Mouse (Mus musculus) ES-CJ7 (cell line): ENCODE results near the gene Lrrd1.
"Not testable (repeated sequence)": the region's sequence is repeated elsewhere in the genome, so short reads cannot be mapped to it uniquely, and the experiment has no call there.

Experiments used
- DNase-seq: peaks from one replicate; pipeline ENCODE4 v3.0.0; 2011; ENCODE audit warnings: low read depth, low spot score

The Lrrd1 gene

DNA sequence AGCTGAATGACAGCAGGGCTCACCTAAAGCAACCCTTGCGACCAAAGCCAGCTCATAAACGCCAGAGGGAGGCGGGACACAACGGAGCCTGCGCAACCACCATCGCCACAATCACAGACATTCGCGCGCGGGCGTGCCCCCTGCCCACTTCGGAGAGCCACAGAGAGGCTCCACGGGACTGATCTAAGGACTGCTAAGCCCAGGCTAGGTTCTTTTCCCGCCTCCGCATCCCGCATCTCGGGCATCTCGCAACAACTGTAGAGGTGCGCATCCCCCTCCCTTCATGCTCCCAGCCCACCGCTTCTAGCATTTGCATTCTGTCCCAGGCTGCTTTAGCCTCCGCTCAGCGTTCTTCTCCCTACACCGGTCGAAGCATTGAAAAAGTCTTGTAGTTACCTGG lies at the start of gene Lrrd1:
Gene Lrrd1 (plus strand): TSS at position 148 of the 400 bp plus-strand sequence.
- peak; percentile 27 for DNase-seq

DNA sequence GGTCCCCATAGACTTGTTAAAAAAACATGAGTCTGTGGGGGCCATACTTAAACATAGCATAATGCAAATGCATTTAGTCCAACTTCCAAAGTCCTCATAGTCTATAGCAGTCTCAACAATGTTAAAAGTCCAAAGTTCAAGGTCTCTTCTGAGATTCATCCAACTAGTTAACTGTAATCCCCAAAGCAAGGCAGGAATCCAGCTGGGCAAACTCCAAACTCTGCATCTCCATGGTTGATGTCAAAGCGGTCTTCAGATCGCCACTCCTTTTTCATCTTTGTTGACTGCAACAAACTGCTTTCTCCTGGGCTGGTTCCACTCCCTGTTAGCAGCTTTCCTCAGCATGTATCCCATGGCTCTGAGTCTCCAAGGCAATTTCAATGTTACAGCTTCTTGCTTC lies 47.9 kb upstream of the Lrrd1 start:
- DNase-seq: not testable (repeated sequence)

DNA sequence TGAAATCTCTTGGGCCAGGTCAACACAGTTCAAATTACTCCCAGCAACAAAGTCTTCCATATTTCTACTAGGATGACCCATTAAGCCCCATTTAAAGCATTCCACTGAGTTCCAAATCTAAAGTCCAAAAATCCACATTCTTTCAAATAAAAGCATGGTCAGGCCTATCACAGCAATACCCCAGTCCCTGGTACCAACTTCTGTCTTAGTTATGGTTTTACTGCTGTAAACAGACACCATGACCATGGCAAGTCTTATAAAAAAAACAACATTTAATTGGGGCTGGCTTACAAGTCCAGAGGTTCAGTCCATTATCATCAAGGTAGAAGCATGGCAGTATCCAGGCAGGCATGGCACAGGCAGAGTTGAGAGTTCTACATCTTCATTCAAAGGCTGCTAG lies 46.3 kb upstream of the Lrrd1 start:
- not testable (repeated sequence) for DNase-seq

DNA sequence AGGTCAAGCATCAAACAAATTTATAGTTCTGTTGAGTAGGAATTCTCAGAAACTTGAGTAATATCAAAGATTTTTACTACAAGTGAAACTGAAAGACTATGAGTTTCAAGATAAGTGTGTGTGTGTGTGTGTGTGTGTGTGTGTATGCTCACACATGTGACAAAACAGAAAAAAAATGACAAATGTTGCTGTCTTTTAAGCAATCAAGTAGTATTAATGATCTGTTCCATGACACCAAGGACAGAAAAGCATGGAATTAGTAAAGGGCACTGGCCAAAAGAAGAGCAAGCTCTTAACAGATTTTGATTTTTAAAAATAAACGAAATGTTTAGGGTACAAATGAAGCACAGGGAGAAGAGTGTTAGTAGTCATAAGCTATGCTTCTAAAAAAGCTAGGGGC lies 44.9 kb upstream of the Lrrd1 start:
- no peak for DNase-seq

DNA sequence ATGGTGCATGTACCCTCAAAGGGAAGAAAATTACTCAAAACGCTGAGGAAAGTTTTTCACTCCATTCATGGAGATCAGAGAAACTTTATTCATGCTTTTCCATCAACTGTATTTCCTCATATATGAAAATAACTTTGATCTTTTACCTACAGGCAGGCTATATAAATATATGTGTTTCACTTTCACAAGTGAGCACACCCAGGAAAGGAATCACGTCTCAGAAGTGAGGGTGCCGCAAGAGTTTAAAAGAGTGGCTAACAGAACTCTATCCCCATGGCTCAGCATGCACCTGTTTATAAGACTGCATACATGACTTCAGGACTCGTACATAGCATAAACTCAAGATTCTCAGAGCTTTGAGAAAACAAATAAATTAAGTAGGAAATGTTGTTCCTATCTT lies 44.1 kb upstream of the Lrrd1 start:
- no peak for DNase-seq

DNA sequence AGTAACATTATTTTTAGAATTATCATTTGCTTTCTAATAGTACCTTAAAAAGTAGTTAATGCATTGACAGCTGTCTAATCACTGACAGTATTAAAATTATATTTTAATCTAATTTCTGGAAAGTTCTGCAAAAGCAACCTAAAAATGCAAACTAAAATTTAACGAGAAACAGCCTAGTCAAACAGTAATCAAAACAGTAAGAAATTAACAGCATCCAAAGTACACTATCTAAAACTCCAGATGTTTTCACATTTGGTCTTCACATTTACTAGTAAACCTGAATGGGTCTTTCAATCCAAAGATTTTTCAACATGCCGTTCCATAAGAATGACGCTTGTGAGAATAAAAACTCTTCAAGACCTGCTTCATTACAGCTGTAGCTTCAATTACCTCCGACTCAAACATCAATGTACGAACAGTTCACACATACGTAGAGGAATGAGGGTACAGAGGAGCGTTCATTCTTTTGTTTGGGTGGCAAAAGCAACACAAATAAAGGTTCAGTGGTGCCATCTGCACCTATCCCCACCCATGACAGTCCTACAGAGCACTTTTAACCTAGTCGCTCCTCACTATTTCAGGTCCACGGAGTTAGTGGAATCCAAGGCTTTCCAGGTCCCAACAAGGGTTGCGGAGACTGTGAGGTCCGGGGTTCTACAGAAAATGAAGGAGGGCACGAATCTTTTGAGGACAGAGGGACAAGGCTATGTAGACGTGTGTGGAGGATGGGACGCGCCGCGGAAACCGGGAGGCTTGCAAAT lies 43.1 kb upstream of the Lrrd1 start:
- no peak for DNase-seq

DNA sequence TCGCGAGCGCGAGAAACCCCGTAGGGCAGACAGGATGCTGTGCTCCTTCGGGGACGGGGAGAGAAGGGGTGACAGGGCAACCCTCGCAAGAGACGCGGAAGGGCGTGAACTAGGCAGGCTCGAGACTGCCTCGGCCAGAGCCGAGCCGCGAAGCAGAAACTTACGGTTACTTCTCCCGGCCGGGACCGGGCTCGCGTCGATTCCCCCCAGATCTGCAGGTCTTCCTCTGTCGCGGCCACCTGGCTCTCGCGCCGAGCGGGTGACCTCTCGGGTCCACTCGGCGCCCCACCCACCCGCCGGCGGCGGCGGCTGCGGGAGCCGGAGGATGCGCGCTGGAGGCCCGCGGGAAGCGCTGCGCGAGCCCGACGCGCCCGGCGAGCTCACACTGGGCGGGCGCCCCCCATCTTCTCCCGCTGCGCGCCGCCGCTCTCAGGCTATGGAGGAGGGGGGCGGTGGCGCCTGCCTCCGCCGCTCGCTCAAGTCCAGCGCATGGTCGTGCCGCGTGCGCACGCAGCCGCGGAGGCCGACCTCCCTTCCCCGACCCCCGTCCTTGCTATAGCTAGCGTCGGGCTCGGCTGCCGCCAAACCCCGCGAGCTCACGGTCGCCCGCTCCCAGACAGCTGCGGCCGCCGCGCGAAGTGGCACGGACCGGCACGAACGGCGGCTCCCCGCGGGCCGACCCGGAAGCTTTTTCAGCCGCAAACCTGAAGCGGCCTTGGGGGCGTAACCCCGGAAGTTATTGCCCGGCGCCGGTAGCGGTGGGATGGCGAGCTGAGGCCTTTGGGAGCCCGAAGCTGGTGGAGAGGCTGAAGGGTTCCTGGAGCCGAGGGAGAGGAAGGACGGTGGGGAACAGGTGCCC lies 42.3 kb upstream of the Lrrd1 start, which contains the start of the genes Ankib1 and Krit1:
Gene Ankib1 (minus strand): TSS at position 493 of the 859 bp plus-strand sequence.
Gene Krit1 (plus strand): TSS at position 752 of the 859 bp plus-strand sequence.
- peak; percentile 77 for DNase-seq

DNA sequence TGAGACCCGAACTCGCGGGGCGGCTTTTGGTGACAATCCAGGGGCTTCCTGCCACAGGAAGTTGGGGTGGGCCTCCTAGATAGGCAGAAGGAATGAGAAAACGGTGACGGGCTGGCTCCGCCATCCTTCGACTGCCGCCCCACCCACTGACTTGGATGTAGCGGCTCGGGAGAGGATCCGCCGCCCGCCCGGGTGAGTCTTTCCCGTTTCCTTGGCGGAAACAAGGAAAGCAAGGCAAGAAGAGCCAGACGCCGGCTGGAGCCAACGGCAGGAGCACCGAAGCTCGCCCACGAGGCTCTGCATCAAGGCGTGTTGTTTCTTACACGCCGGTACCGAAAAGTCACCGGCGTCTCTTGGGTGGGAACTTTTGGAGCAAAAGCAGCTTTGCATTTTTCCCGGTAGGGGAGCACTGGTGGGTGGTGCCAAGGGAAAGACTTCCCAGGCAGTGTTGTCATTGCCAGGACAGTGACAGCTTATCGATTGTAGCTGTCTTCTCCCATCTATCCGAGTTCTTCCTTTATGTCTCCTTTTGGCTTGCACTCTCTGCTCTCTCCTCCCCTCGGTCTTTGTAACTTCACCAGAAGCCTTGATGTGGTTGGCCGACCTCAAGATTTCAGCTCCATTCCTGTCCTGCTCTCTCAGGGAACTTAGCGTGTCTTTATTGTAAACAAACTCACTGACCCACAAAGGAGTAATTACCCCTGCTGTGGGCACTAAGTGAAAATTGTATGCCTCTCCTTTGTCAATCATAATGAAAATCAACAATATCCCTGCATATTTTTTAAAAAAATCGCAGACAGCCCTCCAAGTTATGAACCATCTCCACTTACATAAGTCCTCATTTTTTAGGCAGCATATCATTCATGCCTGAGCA lies 41.4 kb upstream of the Lrrd1 start:
- DNase-seq: peak; percentile 57

DNA sequence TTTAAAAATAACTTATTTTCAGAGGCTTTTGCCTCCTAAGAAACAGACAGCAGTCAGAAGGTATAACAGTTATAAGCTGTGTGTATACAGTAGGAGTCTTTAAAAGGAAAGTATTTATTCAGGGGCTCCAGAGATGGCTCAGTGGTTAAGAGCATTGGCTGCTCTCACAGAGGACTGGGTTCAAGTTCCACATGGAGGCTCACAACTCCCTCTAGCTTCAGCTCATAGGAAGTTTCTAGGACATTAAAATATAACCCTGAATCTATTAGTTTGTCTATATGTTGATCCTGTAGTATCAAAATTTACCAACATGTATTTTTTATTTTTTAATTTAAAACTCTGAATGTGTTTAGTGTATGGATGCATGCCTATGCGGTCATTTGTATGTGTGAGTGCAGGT lies 36.5 kb upstream of the Lrrd1 start:
- DNase-seq: no peak

DNA sequence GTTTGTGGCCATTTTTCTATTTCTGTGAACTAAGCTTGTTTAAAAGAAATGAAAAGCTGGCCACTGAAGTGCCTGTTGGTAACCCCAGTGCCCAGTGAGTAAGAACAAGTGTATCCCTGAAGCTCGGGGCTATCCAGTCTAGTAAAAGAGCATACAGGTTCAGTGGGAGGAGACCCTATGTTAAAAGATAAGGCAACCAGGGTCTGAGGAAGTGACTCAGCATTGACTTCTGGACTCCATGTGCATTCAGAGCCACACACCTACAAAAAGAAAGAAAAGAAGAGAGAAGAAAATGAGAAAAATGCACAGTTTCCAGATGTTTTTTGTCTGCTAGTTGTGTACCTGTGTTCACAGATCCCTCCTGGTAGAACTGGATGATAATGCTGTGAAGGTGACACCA lies 10.9 kb upstream of the Lrrd1 start:
- DNase-seq: no peak

DNA sequence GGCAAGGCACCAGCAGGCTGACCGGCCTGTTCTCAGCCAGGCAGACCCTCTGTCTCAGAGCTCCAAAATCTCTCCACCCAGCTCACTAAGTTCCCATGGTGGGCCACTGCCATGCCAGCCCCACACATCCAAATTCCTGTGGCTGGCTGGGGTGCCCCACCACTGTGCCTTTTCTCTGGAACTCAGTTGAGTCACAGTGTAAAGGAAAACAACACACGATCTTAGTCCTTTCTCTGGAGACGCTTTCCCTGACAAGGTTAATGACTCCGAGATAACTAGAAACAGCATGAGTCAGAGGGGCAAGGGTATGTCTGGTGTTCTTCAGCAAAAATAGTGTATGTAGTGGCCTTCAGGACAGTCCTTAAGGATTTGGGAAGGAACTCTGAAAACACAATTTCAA lies 25.2 kb downstream of the Lrrd1 start:
- DNase-seq: no peak

DNA sequence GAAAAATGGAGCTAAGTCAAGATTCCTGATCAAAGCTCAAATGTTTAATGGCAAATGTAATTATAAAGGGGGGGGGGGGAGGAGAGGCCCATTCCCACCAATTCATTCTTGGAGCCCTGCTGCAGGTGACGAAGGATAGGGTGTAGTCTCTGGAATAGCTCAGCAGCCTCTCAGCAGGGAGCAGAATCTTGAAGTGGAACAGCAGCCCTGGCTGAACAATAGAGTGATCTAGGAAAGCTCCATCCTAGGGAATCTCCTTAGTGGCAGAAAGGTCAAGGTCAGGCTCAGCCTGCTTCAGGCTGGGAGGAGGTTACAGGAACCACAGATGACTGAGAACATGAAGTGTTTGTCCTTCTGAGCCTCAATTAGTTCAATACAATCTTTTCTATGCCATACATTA lies 27.4 kb downstream of the Lrrd1 start:
- peak; percentile 99 for DNase-seq

DNA sequence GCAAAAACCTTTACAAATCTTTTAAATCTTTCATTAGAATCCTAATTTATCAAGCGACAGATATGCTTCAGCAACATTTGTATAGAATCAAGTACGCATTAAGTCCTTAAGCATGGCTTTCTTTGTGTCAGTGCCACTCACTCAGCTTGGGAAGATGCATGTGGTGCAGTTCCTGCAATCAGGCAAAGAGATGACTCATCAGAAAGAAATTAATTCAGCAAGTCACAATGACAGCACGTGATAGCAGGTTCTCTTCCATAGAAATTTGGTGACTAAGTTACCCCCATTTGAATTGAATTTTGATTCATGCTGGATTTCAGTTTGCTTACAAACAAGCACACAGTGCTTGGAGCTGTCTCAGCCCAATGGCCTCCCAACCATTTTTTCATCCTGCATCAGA lies 28.5 kb downstream of the Lrrd1 start:
- DNase-seq: no peak

DNA sequence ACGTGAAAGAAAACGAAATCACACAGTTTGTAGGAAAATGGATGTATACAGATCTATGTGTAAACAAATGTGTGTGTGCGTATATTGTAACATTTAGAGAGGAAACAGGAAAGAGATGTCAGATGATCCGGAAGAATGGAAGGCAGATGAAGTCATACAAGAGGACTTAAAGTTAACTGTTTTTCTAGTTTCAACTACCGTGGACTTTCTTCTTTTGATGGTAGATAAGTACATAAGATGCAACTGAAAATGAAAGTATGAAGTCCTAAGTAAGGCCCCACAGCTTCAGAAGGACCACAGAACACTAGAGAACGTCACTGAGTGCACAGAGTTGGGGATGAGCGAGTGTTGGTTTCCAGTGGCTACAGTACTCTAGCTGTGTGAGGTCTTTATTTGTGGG lies 41.9 kb downstream of the Lrrd1 start:
- not testable (repeated sequence) for DNase-seq

DNA sequence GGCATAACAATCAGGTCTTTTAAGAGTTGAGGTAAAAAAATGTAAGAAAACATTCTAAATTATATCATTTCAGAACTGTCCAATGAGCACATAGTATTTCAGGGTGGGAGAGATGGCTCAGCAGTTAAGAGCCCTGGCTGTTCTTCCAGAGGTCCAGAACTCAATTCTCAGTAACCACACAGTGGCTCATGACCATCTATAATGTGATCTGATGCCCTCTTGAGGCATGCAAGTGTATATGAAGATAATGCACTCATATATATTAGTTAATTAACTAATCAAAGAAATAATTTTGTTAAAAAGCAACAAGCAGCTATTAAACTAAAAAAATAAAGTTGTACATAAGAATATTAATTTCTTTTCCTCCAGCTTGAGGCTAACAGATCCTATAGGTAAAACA lies 44.2 kb downstream of the Lrrd1 start:
- DNase-seq: peak; percentile 34

DNA sequence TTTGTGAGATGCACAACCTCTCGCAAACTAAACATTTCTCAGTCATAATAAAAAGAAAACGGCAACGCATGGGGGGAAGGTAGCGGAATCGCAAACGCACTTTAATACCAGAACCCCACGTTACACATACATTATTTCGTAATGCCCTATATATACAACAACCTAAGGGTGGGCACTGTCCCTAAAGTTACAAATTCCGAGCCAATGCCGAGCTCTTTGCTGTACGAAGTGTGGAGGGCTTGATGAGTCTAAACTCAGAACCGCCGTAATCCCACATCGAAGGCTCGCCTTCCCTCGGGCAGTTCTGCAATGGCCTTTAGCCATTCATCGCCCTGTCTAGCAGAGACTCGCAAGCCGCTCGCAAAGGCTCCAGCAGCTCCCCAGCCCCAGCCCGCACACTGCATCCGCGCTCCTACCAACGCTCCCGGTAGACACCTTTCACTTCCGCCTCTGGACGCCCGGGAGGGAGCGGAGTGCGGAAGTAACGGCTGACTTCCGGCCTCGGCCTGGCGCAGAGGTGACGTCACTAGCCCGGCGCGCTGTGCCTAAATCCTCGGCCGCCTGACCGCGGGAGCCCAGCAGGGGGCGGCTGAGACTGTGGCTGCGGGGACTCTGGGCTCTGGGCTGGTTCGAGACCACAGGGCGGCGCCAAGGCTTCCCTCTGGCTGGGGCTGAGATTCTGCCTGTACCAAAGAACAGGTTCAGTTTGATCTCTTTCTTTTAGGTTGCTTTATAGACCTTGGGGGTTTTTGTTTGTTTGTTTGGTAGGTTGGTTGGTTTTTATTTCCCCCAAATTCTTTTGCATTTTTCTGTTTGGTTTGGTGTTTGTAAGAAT lies 48.7 kb downstream of the Lrrd1 start, which contains the start of gene Mterf1a:
Gene Mterf1a (minus strand): TSS at position 475 of the 835 bp plus-strand sequence.
- DNase-seq: not testable (repeated sequence)

DNA sequence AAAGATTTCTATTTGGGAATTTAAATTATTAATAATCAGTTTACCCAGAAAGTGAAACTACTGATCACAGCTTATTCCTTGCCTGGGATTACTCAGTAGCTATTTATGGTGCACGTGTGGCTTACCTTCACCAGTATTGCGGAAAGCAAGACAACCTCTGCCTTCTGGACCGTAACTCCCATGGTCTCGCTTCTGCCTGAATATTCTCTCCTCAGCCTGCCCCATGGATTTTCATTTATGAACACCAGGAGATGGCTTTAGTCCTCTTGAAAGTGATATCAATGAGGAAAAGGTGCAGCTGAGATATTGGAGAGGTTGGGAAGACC lies 49.3 kb downstream of the Lrrd1 start:
- not testable (repeated sequence) for DNase-seq

DNA sequence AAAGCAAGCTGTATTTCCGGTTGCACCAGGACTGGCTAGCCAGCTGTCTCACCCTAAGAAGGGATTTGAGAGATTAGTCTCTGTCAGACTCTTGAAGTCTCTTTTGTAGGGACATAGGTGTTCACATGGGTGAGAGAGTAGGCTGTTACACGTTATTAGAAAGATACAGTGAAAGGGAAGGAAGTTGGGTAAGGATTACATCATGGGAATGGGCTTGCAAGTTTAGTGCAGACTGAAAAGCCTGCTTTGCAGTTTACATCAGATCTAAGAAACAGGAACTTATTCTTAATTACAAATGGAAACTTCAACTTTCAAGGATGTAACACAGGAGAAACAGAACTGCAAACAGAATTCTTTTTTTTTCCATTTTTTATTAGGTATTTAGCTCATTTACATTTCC lies 60.5 kb downstream of the Lrrd1 start:
- no peak for DNase-seq
